Mouse (Mus musculus): Measurements from ENCODE around the gene Syce1.

- TF ChIP-seq POLR2A (IDR thresholded peaks at IDR 0.05; ENCODE audit: insufficient read length, low read depth) (no peak), USF1 (IDR thresholded peaks at IDR 0.05; ENCODE audit: low read depth) (no peak), MYOG (IDR thresholded peaks at IDR 0.05; ENCODE audit: control insufficient read depth in 1 of 3, insufficient read depth in 1 of 3, insufficient read length in 2 of 3, low read depth in 2 of 3) (no peak), MYOD1 (IDR thresholded peaks at IDR 0.05; ENCODE audit: control insufficient read depth in 1 of 3, insufficient read length in 2 of 3, low read depth in 2 of 3) (no peak), POLR2AphosphoS2 (IDR thresholded peaks at IDR 0.05; ENCODE audit: insufficient read length, low read depth) (no peak)
Observed at GRCm38 (mm10) chr7:140733162-140733561, 54.5 kb downstream of the Syce1 start.

Data from myocyte (in vitro differentiated cells).